Mouse (Mus musculus) forebrain, embryonic 11.5 days (tissue): ENCODE measurements around the gene Inf2. TPM values are rescaled to one million over a fixed set of nuclear protein-coding genes. Genes with fewer than 3 reads are reported as not detected.

Source experiments
- ATAC-seq: fragments of 200-750 bp; cut with Nextera tagmentation; replicated peaks from 2 replicates; pipeline ENCODE4 v1.8.0; 2017; ENCODE audit warnings: moderate TSS enrichment; ENCODE audit not compliant: low FRiP score
- DNase-seq: peaks from one replicate; pipeline ENCODE4 v3.0.0-alpha.2; 2017; ENCODE audit warnings: low spot score
- H3K27ac ChIP-seq: fragments of 300-500 bp; sonication (generic); 2 replicates; pipeline ENCODE4 v1.5.1; 2014; ENCODE audit warnings: low read depth, low read length
- H3K27me3 ChIP-seq: fragments of 300-500 bp; sonication (generic); 2 replicates; pipeline ENCODE4 v1.6.1; 2014; ENCODE audit warnings: mild to moderate bottlenecking, low read length, mixed read lengths; ENCODE audit not compliant: control insufficient read depth, insufficient read depth
- H3K36me3 ChIP-seq: fragments of 300-500 bp; sonication (generic); 2 replicates; pipeline ENCODE4 v1.6.1; 2014; ENCODE audit warnings: mild to moderate bottlenecking, low read length, moderate library complexity, mixed read lengths; ENCODE audit not compliant: control insufficient read depth, insufficient read depth
- H3K4me1 ChIP-seq: fragments of 300-500 bp; sonication (generic); replicated peaks from 2 replicates; pipeline ENCODE4 v1.6.1; 2014; ENCODE audit warnings: low read length, mixed read lengths; ENCODE audit not compliant: control insufficient read depth, insufficient read depth
- H3K4me2 ChIP-seq: fragments of 300-500 bp; sonication (generic); 2 replicates; pipeline ENCODE4 v1.6.1; 2014; ENCODE audit warnings: low read depth, mild to moderate bottlenecking, low read length, moderate library complexity, mixed read lengths; ENCODE audit not compliant: severe bottlenecking
- H3K4me3 ChIP-seq: fragments of 300-500 bp; sonication (generic); 2 replicates; pipeline ENCODE4 v1.5.1; 2014; ENCODE audit warnings: low read depth, low read length
- H3K9ac ChIP-seq: fragments of 300-500 bp; sonication (generic); 2 replicates; pipeline ENCODE4 v1.6.1; 2014; ENCODE audit warnings: low read length
- H3K9me3 ChIP-seq: fragments of 300-500 bp; sonication (generic); 2 replicates; pipeline ENCODE4 v1.6.1; 2016; ENCODE audit warnings: low read length, mixed read lengths; ENCODE audit not compliant: control insufficient read depth
- WGBS: fragments of 180-500 bp; shearing (Covaris S2); extraction: QIAGEN DNeasy Blood & Tissue Kit; methylation state at CpG from one replicate; pipeline ENCODE4 v1.1.7; 2014; 5-methylcytosine and 5-hydroxymethylcytosine counted together
- polyA plus RNA-seq: library from polyadenylated mRNA; unstranded; fragments of >200 nt; fragmentation: Nextera tagmentation; extraction: Ambion mirVana; gene quantifications from 2 replicates; pipeline ENCODE4 v1.2.1, GENCODE M21; 2014

Inf2 gene
- 1.6 and 2.4 TPM in 2 replicates for polyA plus RNA-seq

GRCm38 (mm10) chr12:112588426-112589256 is at the start of gene Inf2:
Inf2 (plus strand) TSS chr12:112588784.
- Histone ChIP-seq H3K4me1 (peaks cover 7% of the 10 kb centered on the region; the same call in 1 of the 2 replicates), H3K27me3 (peaks cover 26% of the 10 kb centered on the region), H3K9ac (peak within 1 kb of the TSS; percentile 55), H3K4me2 (peak within 1 kb of the TSS; percentile 91), H3K27ac (no peak within 1 kb of the TSS), H3K9me3 (no peaks in the 10 kb centered on the region), H3K36me3 (no peaks in the 10 kb centered on the region), H3K4me3 (peak within 1 kb of the TSS; percentile 48)
- DNase-seq (peak; percentile 89), ATAC-seq (peak; percentile 85)
- WGBS, result 1% methylated on average over 60 of the region's 60 CpGs

GRCm38 (mm10) chr12:112539466-112539965 is 49.1 kb upstream of the Inf2 start:
- peaks cover 18% of the 10 kb centered on the region for H3K4me1 ChIP-seq
- ATAC-seq, result no peak
- no peaks in the 10 kb centered on the region for H3K27me3 ChIP-seq
- H3K36me3 ChIP-seq, result no peaks in the 10 kb centered on the region
- H3K4me3 ChIP-seq, result no peak overlapping the region
- 92% methylated on average over 7 of the region's 7 CpGs for WGBS
- no peak overlapping the region for H3K27ac ChIP-seq
- no peak overlapping the region for H3K4me2 ChIP-seq
- no peaks in the 10 kb centered on the region for H3K9me3 ChIP-seq
- H3K9ac ChIP-seq, result no peak overlapping the region
- no peak for DNase-seq

- Histone ChIP-seq H3K4me2 (no peak overlapping the region), H3K4me3 (no peak overlapping the region), H3K36me3 (no peaks in the 10 kb centered on the region), H3K4me1 (peaks cover 24% of the 10 kb centered on the region), H3K27me3 (no peaks in the 10 kb centered on the region), H3K9ac (no peak overlapping the region), H3K27ac (0 out of 2 replicates have a peak overlapping the region, but pooled peaks have one; percentile 37), H3K9me3 (no peaks in the 10 kb centered on the region)
- no peak for ATAC-seq
- 90% methylated on average over 12 of the region's 12 CpGs for WGBS
- no peak for DNase-seq
These were observed 48.3 kb upstream of the Inf2 start for GRCm38 (mm10) chr12:112540321-112540720.

GRCm38 (mm10) chr12:112541483-112542091 is 47.0 kb upstream of the Inf2 start:
- Histone ChIP-seq H3K27me3 (no peaks in the 10 kb centered on the region), H3K9me3 (no peaks in the 10 kb centered on the region), H3K4me3 (no peak overlapping the region), H3K27ac (peak overlapping the region; percentile 77), H3K9ac (peak overlapping the region; percentile 24; the same call in 1 of the 2 replicates), H3K36me3 (no peaks in the 10 kb centered on the region), H3K4me2 (peak overlapping the region; percentile 5; the same call in 1 of the 2 replicates), H3K4me1 (peaks cover 25% of the 10 kb centered on the region)
- DNase-seq, result peak; percentile 78
- WGBS, result 21% methylated on average over 8 of the region's 8 CpGs
- ATAC-seq, result peak; percentile 71

- Histone ChIP-seq H3K27me3 (no peaks in the 10 kb centered on the region), H3K4me1 (peaks cover 25% of the 10 kb centered on the region), H3K9me3 (no peaks in the 10 kb centered on the region), H3K27ac (peak overlapping the region; percentile 77), H3K4me3 (no peak overlapping the region), H3K36me3 (no peaks in the 10 kb centered on the region), H3K4me2 (peak overlapping the region; percentile 5; the same call in 1 of the 2 replicates), H3K9ac (peak overlapping the region; percentile 24; the same call in 1 of the 2 replicates)
- ATAC-seq (peak; percentile 13; the same call in 1 of the 2 replicates), DNase-seq (no peak)
- 50% methylated on average over 13 of the region's 13 CpGs for WGBS
These were observed 46.2 kb upstream of the Inf2 start for GRCm38 (mm10) chr12:112542257-112542919.

GRCm38 (mm10) chr12:112542920-112543300 is 45.7 kb upstream of the Inf2 start:
- H3K4me2 ChIP-seq, result no peak overlapping the region
- peaks cover 25% of the 10 kb centered on the region for H3K4me1 ChIP-seq
- DNase-seq (peak; percentile 98), ATAC-seq (peak; percentile 42)
- H3K9me3 ChIP-seq, result no peaks in the 10 kb centered on the region
- 6% methylated on average over 11 of the region's 11 CpGs for WGBS
- peak overlapping the region; percentile 77 for H3K27ac ChIP-seq
- no peaks in the 10 kb centered on the region for H3K36me3 ChIP-seq
- no peaks in the 10 kb centered on the region for H3K27me3 ChIP-seq
- no peak overlapping the region for H3K4me3 ChIP-seq
- H3K9ac ChIP-seq, result peak overlapping the region; percentile 9; the same call in 1 of the 2 replicates

- no peak overlapping the region for H3K4me2 ChIP-seq
- no peak overlapping the region for H3K9ac ChIP-seq
- 68% methylated on average over 9 of the region's 9 CpGs for WGBS
- H3K27me3 ChIP-seq, result no peaks in the 10 kb centered on the region
- no peaks in the 10 kb centered on the region for H3K36me3 ChIP-seq
- H3K4me1 ChIP-seq, result peaks cover 25% of the 10 kb centered on the region
- DNase-seq (no peak), ATAC-seq (no peak)
- H3K4me3 ChIP-seq, result no peak overlapping the region
- H3K9me3 ChIP-seq, result no peaks in the 10 kb centered on the region
- no peak overlapping the region for H3K27ac ChIP-seq
These were observed 44.6 kb upstream of the Inf2 start for GRCm38 (mm10) chr12:112543941-112544340.
